Mouse (Mus musculus) telencephalon, adult 2 months (tissue): Measurements from ENCODE around the gene 4930438A08Rik.
"Not testable (repeated sequence)": the region's sequence is repeated elsewhere in the genome, so short reads cannot be mapped to it uniquely, and the experiment has no call there.

ENCODE experiments used
- DNase-seq: peaks from one replicate; pipeline ENCODE4 v3.0.0-alpha.2; 2011; ENCODE audit warnings: low read depth, low spot score

The 4930438A08Rik gene

DNA sequence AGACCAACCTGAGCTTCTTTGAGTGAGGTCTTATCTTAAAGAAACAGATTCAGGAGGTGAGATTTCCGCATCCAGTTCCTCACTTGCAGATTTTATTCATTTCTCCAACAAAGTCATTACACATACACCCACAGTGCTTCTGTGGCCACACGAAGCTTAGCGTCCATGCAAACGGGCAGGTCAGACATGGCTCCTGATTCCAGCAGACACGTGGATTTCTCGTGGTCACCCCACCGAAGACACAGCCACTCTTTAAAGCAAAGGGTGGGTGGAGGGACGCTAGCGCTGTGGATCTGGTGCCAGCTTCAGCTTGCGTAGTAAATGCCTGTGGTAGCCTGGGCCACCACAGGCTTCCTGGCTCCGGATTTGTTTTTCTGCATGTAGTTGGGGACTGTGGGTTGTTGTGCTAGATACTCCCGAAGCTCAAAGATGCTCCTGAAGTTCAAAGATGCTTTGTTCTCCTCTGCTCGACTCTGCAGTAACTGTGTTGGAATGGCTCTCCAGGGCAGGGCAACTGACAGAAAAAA lies 7.4 kb downstream of the 4930438A08Rik start:
- DNase-seq, result no peak

DNA sequence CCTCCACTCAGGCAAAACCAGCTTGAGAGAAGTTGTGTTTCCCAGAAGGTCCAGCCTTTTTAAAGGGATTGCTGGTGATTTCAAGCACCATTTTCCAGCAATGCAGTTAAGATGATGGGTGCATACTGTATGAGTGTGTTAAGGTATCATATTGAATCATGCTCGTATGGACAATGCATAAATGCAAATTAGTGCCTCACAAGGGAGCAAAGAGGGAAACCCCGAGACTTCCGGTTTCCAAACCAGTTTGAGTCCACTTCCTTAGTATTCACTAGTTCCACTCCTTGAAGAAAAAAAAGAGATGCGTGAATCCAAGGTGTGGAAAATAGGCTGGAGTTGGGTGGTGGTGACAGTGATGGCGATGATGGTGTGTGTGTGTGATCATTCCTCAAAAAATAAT lies 7.9 kb downstream of the 4930438A08Rik start:
- no peak for DNase-seq

DNA sequence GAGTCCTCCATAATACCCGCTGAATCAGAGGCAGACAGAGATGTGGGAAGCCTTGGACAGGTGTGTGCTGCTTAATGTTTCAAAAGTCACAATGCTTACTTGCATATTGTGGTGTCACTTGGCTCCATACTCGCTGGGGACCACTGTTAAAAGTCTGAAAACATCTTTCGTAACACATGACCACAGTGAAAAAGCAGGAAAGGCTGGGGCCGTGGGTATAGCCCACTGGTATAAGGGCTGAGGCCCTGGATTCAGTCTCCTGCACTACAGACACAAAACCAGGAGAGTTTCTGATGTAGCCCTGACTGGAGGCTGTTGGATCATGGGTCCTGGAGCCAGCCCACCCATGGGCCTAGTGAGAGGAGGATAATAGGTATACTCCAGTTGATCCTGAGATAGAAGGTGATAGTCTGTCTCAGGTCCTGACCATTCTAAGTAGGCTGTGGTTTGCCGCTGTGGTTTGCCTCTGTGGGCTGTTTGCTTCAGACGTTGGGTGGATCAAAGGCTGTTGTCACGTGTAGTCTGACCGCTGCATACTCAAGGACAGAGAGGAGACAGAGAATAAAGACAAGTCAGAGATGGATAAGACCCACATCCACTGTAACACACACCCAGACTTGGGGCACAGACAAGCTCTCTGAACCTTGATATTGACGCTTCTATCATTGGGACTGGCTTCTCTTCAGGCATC lies 15.5 kb downstream of the 4930438A08Rik start:
- no peak for DNase-seq

- no peak for DNase-seq
Measured at GRCm38 (mm10) chr11:58290812-58291211, 16.2 kb downstream of the 4930438A08Rik start.

- DNase-seq, result no peak
Measured at GRCm38 (mm10) chr11:58292791-58293190, 18.2 kb downstream of the 4930438A08Rik start.

GRCm38 (mm10) chr11:58297396-58297795 lies 22.8 kb downstream of the 4930438A08Rik start:
- DNase-seq, result no peak

GRCm38 (mm10) chr11:58301057-58301456 lies 26.5 kb downstream of the 4930438A08Rik start:
- peak; percentile 32 for DNase-seq

DNA sequence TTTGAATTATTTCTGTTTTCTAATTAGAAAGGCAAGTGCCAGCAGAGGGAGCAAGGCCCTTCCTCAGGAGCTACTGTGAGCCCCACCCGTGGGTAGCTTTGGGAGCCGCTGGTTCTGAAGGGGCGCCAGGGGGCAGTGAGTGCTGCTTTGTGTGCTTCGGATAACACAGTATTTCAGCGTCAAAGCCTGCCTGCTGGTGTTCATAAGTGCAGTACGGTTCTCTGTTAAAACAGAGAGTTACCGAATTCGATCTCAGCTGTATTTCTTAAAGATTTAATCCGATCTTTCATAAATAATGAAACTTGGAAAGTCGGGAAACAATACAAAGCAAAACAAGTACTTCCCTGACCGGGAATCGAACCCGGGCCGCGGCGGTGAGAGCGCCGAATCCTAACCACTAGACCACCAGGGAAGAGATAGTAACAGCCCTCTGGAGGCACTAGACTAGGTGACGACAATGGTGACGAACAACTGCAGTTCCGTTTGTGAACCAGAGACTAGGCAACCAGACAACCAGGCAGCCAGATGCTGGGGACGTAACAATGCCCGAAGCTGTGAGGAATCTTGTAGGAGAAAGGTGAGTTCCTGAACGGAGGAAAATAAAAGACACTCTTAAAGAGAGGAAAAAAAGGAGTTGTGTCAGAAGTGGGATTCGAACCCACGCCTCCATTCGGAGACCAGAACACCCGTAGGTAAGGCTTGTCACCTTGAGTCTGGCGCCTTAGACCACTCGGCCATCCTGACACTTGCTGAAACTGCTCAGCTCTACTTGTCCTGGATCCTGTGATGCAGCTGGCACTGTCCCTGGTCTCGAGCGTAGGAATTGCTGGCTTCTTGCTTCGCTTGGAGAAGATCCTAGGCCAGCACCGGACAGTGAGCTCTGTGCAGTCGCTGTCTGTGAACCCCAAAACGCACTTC lies 27.5 kb downstream of the 4930438A08Rik start:
- peak; percentile 94 for DNase-seq

DNA sequence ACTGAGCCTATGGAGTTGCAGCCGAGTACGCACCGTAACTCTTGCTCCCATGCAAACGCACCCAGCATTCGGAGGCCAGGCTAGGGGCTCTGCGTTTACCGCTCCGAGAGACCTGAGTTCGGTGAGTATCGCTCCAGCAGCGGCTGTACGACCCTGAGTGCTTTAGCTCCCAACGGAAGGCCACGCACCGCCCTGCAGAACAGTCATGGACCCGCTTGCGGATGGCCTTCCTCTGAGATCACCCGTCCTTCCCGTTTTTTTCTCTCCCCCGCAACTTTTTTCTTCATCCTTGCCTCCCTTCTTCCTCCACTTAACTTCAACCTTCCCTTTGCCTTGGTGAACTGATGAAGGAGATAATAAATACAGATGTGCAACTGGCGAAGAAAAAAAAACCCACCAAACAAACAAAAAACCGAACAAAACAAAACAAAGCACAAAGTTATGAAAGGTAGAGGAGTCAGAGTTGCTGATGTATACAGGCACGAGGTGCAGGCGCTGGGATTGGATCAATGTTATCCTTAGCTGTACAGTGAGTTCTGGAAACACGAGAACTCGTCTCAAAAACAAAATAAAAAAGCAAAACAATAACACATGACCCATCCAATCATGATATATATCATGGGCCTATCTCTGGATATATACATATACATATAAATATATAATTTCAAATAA lies 28.3 kb downstream of the 4930438A08Rik start:
- DNase-seq, result no peak

GRCm38 (mm10) chr11:58303594-58303993 lies 29.0 kb downstream of the 4930438A08Rik start:
- no peak for DNase-seq

DNA sequence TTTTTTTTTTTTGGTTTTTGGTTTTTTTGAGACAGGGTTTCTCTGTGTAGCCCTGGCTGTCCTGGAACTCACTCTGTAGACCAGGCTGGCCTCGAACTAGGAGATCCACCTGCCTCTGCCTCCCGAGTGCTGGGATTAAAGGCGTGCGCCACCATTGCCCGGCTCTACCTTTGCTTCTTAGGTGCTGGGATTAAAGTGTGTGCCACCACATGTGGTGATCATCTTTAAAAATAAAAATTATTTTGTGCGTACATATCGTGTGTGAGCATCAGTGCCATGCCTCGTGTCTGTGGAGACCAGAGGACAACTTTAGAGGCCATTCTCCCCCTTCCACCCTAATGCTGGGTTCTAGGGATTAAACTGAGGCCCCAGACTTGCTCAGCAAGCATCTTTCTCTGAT lies 30.7 kb downstream of the 4930438A08Rik start:
- not testable (repeated sequence) for DNase-seq

- peak; percentile 97 for DNase-seq
Measured at GRCm38 (mm10) chr11:58306860-58307308, 32.3 kb downstream of the 4930438A08Rik start, which contains the start of gene Zfp692. Gene Zfp692 (plus strand): TSS chr11:58307069.

- peak; percentile 15 for DNase-seq
Measured at GRCm38 (mm10) chr11:58307411-58308080, 32.9 kb downstream of the 4930438A08Rik start.

- DNase-seq, result no peak
Measured at GRCm38 (mm10) chr11:58308661-58309060, 34.1 kb downstream of the 4930438A08Rik start.

DNA sequence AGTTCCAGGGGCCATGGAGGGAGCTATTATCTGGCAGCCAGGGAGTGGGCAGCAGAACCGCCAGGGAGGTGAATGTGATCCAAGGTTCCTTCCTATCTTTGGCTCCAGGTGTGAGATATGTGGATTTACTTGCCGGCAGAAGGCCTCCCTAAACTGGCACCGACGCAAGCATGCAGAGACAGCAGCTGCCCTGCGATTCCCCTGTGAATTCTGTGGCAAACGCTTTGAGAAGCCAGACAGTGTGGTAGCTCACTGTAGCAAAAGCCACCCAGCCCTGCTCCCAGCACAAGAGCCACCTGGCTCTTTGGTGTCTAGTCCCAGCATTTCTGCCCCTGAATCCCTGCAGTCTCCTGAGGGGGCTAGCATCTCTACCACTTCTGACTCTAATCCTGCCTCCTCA lies 39.5 kb downstream of the 4930438A08Rik start:
- DNase-seq, result peak; percentile 19

DNA sequence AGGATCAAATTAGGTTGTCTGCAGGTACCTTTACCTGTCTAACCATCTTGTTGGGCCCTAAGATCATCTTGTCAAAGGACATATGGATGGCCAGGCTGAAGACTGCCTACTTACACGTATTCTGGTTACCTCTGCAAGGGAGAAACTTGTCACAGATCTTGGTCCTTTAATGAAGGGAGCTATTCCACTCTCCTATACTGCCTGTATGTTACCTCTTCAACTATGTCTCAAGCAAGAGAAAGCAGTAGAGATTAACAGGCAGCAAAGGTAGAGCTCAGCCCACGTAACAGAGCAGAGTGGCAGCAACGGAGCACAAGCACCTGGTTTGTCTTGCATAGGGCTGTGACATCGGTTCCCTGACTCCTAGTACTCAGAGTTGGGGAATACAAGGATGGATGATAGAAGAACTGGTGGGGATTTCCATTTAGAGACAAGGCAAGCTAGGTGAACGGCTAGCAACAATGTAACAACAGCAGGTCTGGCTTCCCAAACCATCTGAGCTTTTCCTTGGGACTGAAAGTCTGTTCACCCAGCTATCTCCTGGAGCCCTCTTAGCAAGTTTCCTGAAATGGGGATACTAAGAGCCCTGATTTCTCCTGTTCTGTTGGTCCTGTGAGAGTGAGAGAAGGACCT lies 41.1 kb downstream of the 4930438A08Rik start:
- DNase-seq, result no peak

- DNase-seq, result no peak
Measured at GRCm38 (mm10) chr11:58316344-58316743, 41.7 kb downstream of the 4930438A08Rik start.

DNA sequence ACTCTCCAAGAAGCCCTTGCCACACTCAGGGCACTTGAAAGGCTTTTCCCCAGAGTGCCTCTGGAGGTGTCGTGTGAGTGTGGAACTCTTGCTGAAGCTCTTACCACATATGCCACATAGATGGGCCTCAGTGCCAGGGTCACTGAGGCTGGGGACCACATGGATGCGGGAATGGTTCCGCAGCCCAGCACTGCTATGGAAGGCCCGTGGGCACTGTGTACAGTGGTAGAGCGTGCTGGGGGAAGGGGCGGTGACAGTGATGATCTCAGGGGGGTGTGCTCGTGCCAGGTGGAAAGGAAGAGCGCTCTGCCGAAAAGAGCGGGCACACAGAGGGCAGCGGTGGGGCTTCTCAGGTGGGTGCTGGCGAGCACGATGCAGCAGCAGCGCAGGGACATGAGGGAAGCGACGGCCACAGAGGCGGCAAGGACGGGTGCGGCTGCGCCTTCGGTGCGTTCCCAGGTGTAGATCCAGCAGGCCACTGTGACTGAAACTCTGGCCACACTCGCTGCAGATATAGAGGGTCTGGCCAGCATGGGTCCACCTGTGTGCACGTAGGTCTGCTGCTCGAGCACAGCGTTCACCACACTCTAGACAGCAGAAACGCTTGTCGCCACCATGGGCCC lies 42.3 kb downstream of the 4930438A08Rik start:
- DNase-seq, result no peak

DNA sequence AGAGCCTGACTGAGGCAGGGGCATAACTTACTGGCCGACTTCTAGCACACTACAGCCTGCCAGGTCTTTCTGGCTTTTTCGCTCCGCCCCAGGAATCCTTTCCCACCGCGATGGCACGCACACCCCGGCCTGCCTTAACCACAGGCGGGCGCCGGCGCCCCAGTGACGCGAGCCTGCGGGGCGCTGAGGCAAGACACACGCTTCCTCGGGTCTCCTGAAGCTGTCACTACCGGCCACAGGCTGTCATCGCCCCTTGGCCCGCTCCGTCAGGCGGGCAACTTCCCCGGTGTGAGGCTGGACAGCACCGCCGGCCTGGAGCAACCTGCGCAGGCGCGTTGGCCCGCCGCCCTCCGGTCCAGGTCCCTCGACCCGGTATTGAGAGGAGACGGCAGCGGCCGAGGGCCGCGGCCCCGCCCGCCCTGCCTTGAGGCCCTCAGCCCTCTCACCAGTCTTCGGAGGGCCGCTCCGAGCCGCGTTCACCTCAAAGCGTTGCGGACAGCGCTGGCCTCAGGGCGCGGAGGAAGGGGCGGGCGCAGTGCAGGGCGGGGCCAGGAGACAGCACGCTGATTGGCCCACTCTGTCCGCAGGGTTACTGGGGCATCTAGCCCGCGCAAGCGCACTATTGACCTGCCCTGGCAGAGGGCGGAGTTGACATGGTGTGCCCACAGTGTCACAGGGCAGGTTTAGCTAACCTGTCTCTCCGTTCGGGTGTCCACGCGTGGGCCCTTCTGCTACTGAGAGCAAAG lies 48.4 kb downstream of the 4930438A08Rik start:
- DNase-seq, result peak; percentile 93
